Mouse (Mus musculus) stomach, embryonic 15.5 days (tissue): Measurements from ENCODE around the gene Ier3. TPM values are rescaled to one million over a fixed set of nuclear protein-coding genes. Genes with fewer than 3 reads are reported as not detected.

Source experiments
- ATAC-seq: fragments of 200-750 bp; cut with Nextera tagmentation; 2 replicates; pipeline ENCODE4 v1.8.0; 2017; ENCODE audit warnings: low read depth, moderate number of reproducible peaks, moderate TSS enrichment; ENCODE audit not compliant: insufficient read depth, low FRiP score
- H3K27ac ChIP-seq: fragments of 300-500 bp; sonication (generic); 2 replicates; pipeline ENCODE4 v1.5.1; 2015; ENCODE audit warnings: mild to moderate bottlenecking, inconsistent platforms
- H3K27me3 ChIP-seq: fragments of 300-500 bp; sonication (generic); replicated peaks from 2 replicates; pipeline ENCODE4 v1.6.1; 2015; ENCODE audit warnings: inconsistent platforms
- H3K36me3 ChIP-seq: fragments of 300-500 bp; sonication (generic); 2 replicates; pipeline ENCODE4 v1.6.1; 2015; ENCODE audit warnings: inconsistent platforms
- H3K4me1 ChIP-seq: fragments of 300-500 bp; sonication (generic); 2 replicates; pipeline ENCODE4 v1.6.1; 2015; ENCODE audit warnings: inconsistent platforms
- H3K4me2 ChIP-seq: fragments of 300-500 bp; sonication (generic); 2 replicates; pipeline ENCODE4 v1.6.1; 2015; ENCODE audit warnings: mild to moderate bottlenecking, inconsistent platforms
- H3K4me3 ChIP-seq: fragments of 300-500 bp; sonication (generic); replicated peaks from 2 replicates; pipeline ENCODE4 v1.5.1; 2015; ENCODE audit warnings: inconsistent platforms
- H3K9ac ChIP-seq: fragments of 300-500 bp; sonication (generic); 2 replicates; pipeline ENCODE4 v1.6.1; 2015; ENCODE audit warnings: inconsistent platforms
- H3K9me3 ChIP-seq: fragments of 300-500 bp; sonication (generic); 2 replicates; pipeline ENCODE4 v1.6.1; 2016; ENCODE audit warnings: inconsistent platforms
- WGBS: fragments of 180-500 bp; shearing (Covaris S2); methylation state at CpG from one replicate; pipeline ENCODE4 v1.1.7; 2015; 5-methylcytosine and 5-hydroxymethylcytosine counted together
- polyA plus RNA-seq: library from polyadenylated mRNA; unstranded; fragments of >200 nt; fragmentation: Nextera tagmentation; extraction: Ambion mirVana; gene quantifications from 2 replicates; pipeline ENCODE4 v1.2.1, GENCODE M21; 2015

Ier3 gene
- polyA plus RNA-seq, 1 experiment from 2014 or later: 16.7 TPM

DNA sequence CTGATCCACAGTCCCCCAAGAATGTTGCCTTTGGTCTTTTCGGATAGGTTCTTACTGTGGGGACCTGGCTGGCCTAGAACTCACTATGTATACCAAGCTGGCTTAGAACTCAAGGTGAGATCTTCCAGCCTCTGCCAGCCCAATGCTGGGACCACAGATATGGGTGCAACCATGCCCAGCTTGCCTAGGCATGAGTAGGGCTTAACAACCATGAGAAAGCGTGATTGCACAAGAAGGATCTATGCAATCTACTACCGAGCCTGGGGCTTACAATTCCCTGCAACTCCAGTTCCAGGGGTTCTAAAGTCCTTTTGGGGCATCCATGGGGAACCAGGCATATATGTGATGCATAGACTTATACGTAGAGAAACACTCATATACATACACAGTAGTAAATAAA, 30.6 kb upstream of the Ier3 start:
- Histone ChIP-seq H3K4me2 (no peak overlapping the region), H3K27ac (no peak overlapping the region), H3K4me3 (no peak overlapping the region), H3K4me1 (no peaks in the 10 kb centered on the region), H3K27me3 (no peaks in the 10 kb centered on the region), H3K36me3 (no peaks in the 10 kb centered on the region), H3K9ac (no peak overlapping the region), H3K9me3 (no peaks in the 10 kb centered on the region)
- no peak for ATAC-seq
- WGBS: 80% methylated on average over 4 of the region's 4 CpGs

DNA sequence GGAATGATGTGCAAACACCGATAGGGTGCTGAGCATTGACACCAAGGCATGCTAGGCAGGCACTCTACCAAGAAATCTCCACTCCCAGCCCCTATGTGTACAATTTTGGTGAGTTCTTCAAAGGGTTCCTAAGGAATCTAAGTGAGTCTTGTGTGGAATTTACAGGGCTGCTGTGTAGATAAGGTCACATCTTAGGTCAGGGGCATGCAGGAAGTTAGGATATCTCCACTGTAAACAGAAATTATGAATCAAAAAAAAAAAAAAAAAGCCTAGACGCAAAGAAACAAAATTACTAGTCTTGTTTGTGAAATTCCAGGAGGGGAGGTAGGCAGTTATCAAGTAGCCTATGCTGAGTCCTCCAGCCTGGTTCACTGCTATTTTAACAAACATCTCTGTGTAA, 28.6 kb upstream of the Ier3 start:
- H3K27me3 ChIP-seq: no peaks in the 10 kb centered on the region
- H3K4me3 ChIP-seq: no peak overlapping the region
- H3K36me3 ChIP-seq: no peaks in the 10 kb centered on the region
- H3K9me3 ChIP-seq: no peaks in the 10 kb centered on the region
- no peak overlapping the region for H3K9ac ChIP-seq
- no peak overlapping the region for H3K27ac ChIP-seq
- no peaks in the 10 kb centered on the region for H3K4me1 ChIP-seq
- 67% methylated on average over 2 of the region's 2 CpGs for WGBS
- no peak overlapping the region for H3K4me2 ChIP-seq
- ATAC-seq: no peak

DNA sequence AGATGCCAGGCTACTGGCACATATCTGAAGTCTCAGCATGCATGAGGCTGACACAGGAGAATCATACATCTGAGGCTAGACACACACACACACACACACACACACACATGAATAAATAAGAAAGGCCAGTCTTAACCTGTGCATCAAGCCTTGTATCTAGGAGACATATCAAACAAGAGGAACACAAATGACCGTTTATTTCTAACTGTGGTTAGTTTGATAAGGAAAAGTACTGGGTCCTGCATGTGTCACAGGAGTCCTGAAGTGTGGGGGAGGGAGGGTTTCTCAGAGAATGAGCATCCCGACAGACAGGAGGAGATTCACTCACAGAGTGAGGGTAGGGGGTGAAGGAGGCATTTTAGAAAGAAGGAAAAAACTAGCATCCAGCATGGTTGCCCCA, 26.4 kb upstream of the Ier3 start:
- Histone ChIP-seq H3K27me3 (no peaks in the 10 kb centered on the region), H3K36me3 (no peaks in the 10 kb centered on the region), H3K9me3 (no peaks in the 10 kb centered on the region), H3K4me1 (no peaks in the 10 kb centered on the region), H3K4me2 (no peak overlapping the region), H3K9ac (no peak overlapping the region), H3K27ac (no peak overlapping the region), H3K4me3 (no peak overlapping the region)
- no peak for ATAC-seq
- 40% methylated on average over 2 of the region's 2 CpGs for whole genome bisulfite sequencing

DNA sequence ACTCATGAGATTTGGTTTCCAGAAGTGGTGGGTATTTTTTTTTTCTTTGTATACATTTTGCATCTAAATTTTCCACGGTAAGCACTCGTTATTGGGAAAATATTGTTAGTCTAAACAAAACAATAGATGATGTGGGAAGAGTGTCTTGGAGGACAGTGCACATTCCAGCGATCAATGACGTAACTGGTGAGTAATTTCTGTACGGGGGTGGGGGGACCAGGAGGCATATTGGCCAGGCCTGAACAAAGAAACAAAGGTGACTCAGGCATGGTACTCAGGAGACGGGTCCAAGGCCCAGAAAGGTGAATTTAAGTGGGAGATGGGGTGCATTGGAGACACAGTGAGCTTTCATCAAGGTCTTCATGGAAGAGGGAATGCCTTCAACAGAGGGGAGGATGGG, 25.8 kb upstream of the Ier3 start:
- 71% methylated on average over 6 of the region's 6 CpGs for WGBS
- Histone ChIP-seq H3K27ac (no peak overlapping the region), H3K9me3 (no peaks in the 10 kb centered on the region), H3K36me3 (no peaks in the 10 kb centered on the region), H3K27me3 (no peaks in the 10 kb centered on the region), H3K4me1 (no peaks in the 10 kb centered on the region), H3K4me2 (no peak overlapping the region), H3K9ac (no peak overlapping the region), H3K4me3 (no peak overlapping the region)
- ATAC-seq: no peak

DNA sequence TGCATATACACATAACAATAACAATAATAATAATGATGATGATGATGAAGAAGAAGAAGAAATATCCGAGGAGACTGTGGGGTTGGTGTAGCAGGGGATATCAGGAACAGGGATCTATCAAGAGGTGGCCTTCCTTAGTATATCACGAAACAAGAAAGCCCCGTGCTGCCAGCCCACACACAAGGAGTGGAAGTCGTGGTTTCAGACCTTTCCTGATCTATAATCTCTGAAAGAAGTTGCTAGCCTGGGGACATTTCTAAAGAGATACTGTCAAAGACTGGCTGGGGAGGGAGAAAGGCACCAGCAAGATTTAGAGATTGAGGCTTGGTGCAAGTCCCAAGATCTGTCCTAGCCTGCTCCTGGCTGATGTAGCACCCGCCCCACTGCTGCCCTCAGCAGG, 24.6 kb upstream of the Ier3 start:
- Histone ChIP-seq H3K9ac (no peak overlapping the region), H3K4me3 (no peak overlapping the region), H3K4me2 (no peak overlapping the region), H3K27me3 (no peaks in the 10 kb centered on the region), H3K4me1 (no peaks in the 10 kb centered on the region), H3K9me3 (no peaks in the 10 kb centered on the region), H3K36me3 (no peaks in the 10 kb centered on the region), H3K27ac (no peak overlapping the region)
- 61% methylated on average over 5 of the region's 5 CpGs for WGBS
- no peak for ATAC-seq

DNA sequence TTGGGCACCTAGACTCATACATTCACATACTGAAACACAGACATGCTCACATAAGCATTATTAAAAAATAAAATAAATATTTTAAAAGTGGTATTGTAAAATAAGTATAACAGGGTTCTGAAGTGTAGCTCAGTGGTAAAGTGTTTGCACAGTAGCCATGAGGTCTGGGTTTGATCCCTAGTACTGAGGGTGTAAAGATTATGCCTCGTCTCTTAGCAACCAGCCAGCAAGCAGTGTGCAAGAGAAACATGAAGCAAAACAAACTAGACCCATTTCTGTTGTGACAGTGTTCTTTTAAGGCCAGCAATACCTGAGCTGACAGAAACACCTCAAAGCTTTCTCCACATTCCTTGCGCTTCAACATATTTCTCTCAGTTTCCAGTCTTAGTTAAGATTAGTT, 20.6 kb upstream of the Ier3 start:
- 69% methylated on average over 2 of the region's 2 CpGs for WGBS
- Histone ChIP-seq H3K27me3 (no peaks in the 10 kb centered on the region), H3K4me2 (no peak overlapping the region), H3K4me1 (peaks cover 5% of the 10 kb centered on the region; the same call in 1 of the 2 replicates), H3K4me3 (no peak overlapping the region), H3K9me3 (no peaks in the 10 kb centered on the region), H3K36me3 (no peaks in the 10 kb centered on the region), H3K9ac (no peak overlapping the region), H3K27ac (no peak overlapping the region)
- no peak for ATAC-seq

DNA sequence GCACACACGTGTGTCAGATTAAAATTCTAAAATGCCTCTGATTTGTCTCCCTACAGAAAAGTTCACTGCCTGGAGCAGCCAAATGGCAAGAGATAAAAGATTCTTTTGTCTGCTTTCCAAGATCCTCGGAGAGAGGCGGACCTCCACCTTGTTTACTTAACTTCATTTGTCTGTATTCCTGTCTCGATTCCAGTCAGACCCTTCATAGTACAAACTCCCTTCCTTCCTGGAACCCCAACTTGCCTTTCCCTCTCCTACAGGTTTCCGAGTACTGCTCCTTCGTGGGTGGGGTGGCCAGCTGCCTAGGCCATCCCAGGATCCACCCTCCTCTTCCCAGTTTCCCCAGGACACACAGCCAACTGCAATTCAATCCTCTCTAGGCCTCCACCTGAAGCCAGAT, 18.5 kb upstream of the Ier3 start:
- no peak overlapping the region for H3K27ac ChIP-seq

DNA sequence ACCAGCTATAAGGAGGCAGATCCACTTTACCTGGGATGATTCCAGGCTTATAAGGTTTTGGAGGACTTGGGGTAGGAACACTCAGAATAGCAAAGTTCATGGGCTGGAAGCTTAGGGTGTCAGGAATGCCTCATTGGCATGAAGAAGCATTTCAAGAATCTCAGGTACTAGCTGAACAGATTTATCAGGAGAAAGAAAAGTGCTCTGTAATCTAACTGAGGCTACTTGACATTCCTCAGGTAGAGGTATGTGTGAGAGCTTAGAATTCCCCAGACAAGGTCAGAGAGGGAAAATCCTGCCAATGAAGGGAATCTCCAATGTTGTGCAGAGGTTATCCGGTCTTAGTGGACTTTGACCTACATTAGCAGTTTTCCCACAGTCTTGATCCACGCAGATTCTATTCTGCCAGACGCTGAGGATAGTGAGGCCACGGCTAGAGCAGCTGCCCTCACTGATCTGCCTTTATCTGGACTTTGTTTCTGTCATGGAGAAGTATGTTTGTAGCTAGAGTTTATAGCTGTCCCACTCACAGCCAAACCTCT, 17.6 kb upstream of the Ier3 start:
- 71% methylated on average over 4 of the region's 4 CpGs for WGBS
- ATAC-seq: no peak
- H3K27ac ChIP-seq: no peak overlapping the region

More for the DNA sequence above, 18.5 kb upstream of the Ier3 start:
- Histone ChIP-seq H3K4me2 (no peak overlapping the region), H3K4me1 (peaks cover 5% of the 10 kb centered on the region; the same call in 1 of the 2 replicates), H3K36me3 (no peaks in the 10 kb centered on the region), H3K9ac (no peak overlapping the region), H3K4me3 (no peak overlapping the region), H3K9me3 (no peaks in the 10 kb centered on the region), H3K27me3 (no peaks in the 10 kb centered on the region)
- ATAC-seq: no peak
- 32% methylated on average over 6 of the region's 6 CpGs for WGBS

DNA sequence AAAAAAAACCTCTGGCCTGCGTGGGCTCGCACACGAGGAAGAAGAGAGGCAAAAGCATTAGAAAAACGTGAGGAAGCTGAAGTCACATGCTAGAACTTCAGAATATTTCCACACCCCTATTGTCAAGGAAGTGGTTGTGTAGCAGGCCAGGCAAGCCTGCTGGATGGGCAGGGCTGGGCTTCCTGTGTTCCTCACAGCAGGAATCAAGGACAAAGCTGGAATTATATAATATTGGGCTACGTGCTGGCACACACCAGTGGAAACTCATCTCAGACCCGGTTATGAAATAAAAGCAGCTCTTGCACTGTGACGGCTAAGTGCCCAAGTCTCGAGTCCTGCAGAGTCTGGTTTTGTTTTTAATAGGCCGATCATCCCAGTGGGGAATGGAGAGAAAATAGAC, 13.4 kb upstream of the Ier3 start:
- Histone ChIP-seq H3K9ac (no peak overlapping the region), H3K4me3 (no peak overlapping the region), H3K27me3 (no peaks in the 10 kb centered on the region), H3K36me3 (no peaks in the 10 kb centered on the region), H3K9me3 (no peaks in the 10 kb centered on the region), H3K4me1 (peaks cover 2% of the 10 kb centered on the region; the same call in 1 of the 2 replicates), H3K4me2 (no peak overlapping the region), H3K27ac (peak overlapping the region; percentile 38; the same call in 1 of the 2 replicates)
- no peak for ATAC-seq
- WGBS: 66% methylated on average over 9 of the region's 9 CpGs

More for the DNA sequence above, 17.6 kb upstream of the Ier3 start:
- no peaks in the 10 kb centered on the region for H3K27me3 ChIP-seq
- no peak overlapping the region for H3K9ac ChIP-seq
- H3K4me1 ChIP-seq: peaks cover 5% of the 10 kb centered on the region; the same call in 1 of the 2 replicates
- H3K4me2 ChIP-seq: no peak overlapping the region
- no peaks in the 10 kb centered on the region for H3K36me3 ChIP-seq
- H3K4me3 ChIP-seq: no peak overlapping the region
- H3K9me3 ChIP-seq: no peaks in the 10 kb centered on the region

DNA sequence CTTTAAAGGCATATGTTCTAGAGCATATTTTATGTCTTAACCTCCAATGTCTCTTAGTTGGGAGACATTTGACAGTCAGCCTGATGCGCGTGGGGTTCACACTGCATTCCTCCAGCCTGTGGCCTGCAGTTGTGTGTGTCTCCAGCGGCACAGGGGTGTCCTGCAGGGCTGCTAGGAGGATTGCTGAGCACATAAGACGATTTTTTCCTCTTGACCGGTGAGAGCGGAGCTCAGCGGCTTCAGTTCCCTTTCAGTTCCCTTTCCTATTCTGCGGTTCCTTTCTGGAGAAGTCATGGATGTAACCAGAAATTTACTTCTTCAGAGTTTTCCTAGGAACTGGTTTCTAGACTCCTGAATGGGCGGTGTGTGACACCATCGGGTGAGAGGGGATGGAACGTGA, 12.1 kb upstream of the Ier3 start:
- Histone ChIP-seq H3K4me2 (no peak overlapping the region), H3K9me3 (no peaks in the 10 kb centered on the region), H3K36me3 (no peaks in the 10 kb centered on the region), H3K9ac (no peak overlapping the region), H3K4me1 (peaks cover 10% of the 10 kb centered on the region), H3K4me3 (no peak overlapping the region), H3K27me3 (no peaks in the 10 kb centered on the region), H3K27ac (no peak overlapping the region)
- ATAC-seq: no peak
- 89% methylated on average over 11 of the region's 11 CpGs for WGBS

DNA sequence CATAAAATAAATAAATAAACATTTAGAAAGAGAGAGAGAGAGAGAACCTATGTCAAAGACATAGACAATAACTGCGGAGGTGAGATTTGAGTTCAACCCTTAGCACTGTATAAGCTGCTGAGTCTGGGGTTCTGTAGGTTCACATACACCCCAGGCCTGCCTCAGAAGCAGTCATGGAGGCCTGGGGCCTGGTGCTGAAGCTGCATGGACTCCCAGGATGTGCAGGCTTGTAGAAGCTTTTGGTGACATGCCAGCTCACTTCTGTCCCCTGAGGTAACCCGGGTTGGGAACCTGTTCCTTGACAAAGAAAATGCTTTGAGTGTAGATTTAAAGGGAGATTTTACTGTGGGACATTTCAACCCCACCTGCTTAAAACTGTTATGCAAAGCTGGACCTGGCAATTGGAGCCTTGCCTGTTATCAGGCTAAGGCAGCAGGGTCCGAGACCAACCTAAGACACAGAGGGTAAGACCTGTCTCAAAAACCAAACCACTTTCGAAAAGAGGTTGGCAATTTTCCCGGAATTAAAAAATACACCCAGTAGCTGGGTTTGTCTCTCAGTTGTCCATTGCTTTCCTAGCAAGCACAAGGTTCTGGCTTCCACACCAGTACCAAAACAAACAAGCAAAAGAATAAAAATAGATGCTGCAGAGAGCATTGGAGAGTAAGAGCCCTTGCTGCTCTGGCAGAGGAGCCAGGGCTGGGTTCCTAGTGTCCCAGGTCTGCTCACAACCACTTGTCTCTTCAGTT, 10.4 kb upstream of the Ier3 start:
- H3K4me3 ChIP-seq: no peak overlapping the region
- H3K4me2 ChIP-seq: no peak overlapping the region
- no peak overlapping the region for H3K27ac ChIP-seq
- no peak overlapping the region for H3K9ac ChIP-seq
- WGBS: 73% methylated on average over 5 of the region's 5 CpGs
- no peak for ATAC-seq
- no peaks in the 10 kb centered on the region for H3K9me3 ChIP-seq
- H3K4me1 ChIP-seq: peaks cover 17% of the 10 kb centered on the region
- H3K27me3 ChIP-seq: no peaks in the 10 kb centered on the region
- no peaks in the 10 kb centered on the region for H3K36me3 ChIP-seq

DNA sequence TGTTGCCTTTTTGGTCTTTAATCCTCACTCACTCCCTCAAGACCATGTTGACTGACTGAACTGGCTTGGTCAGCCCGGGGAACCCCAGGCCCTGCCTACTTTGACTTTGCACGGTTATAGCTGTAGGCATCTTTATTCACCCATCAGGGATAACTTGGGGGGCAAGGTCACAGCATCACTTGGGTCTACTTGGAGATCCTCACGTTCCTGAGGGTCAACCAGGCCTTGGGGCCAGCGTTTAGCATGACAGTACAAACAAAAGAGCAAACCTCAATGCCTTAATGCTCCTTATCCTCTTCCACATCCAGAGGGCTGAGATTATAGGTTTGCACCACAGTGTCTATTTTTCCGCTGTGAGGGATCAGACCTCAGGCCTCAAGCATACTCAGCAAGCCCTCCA, 9.2 kb upstream of the Ier3 start:
- Histone ChIP-seq H3K4me2 (no peak overlapping the region), H3K36me3 (no peaks in the 10 kb centered on the region), H3K27me3 (no peaks in the 10 kb centered on the region), H3K9ac (no peak overlapping the region), H3K4me1 (peaks cover 25% of the 10 kb centered on the region), H3K4me3 (no peak overlapping the region), H3K9me3 (no peaks in the 10 kb centered on the region), H3K27ac (peak overlapping the region; percentile 78)
- WGBS: 80% methylated on average over 5 of the region's 5 CpGs
- ATAC-seq: no peak
